Mouse (Mus musculus) mature B cell (primary cell): Measurements from ENCODE around the gene Rexo1.

Source experiments
- in situ Hi-C: fragments of 300-500 bp; cut with MboI; formaldehyde crosslinking; loops from 2 replicates; pipeline ENCODE4 v1.14.3; 2019

Gene Rexo1

GRCm38 (mm10) chr10:80584642-80585552, 23.5 kb upstream of the Rexo1 start:
- in situ Hi-C loops: loop anchor here (5.0 kb wide), 1 partner anchor 32 kb away; no protein-coding TSS in a partner anchor

GRCm38 (mm10) chr10:80584045-80584488, 22.7 kb upstream of the Rexo1 start:
- in situ Hi-C loops: loop anchor here (5.0 kb wide), 1 partner anchor 33 kb away; no protein-coding TSS in a partner anchor

DNA sequence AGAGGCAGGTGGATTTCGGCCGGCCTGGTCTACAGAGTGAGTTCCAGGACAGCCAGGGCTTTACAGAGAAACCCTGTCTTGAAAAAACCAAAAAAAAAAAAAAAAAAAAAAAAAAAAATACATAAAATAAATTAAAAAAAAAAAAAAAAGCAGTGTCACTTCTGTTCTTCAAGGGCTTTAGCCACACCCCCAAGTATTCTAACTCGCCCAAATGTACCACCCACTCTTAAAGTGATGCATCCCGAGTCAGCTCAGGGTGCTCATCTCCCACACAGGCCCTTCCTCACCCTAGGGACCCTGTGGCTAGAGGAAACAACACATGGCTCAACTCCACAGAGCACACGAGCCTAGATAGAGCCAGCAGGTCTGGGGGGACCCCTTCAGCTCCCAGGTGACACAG, 21.7 kb upstream of the Rexo1 start:
- in situ Hi-C loops: loop anchor here (5.0 kb wide), 1 partner anchor 34 kb away; no protein-coding TSS in a partner anchor

DNA sequence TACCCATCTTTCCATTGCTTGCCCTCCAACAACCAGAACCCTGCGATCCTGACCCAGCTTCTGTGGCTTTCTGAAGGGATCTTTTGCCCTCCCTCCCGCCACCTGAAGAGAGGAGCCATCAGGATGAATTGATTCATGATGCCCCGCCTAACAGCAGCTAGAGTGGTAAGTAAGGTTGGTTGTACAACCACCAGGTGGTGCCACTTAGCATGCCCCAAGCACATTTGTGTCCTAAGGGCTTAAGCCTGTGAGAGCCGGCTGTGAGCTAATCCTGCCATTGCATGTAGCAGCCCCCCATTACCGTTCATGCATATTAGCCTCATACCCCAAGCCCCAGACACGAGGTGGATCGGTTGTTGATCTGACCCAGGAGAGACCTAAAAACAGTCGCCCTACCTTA, 17.6 kb upstream of the Rexo1 start:
- in situ Hi-C loops: loop anchor here (5.0 kb wide), 1 partner anchor 103 kb away; no protein-coding TSS in a partner anchor

GRCm38 (mm10) chr10:80578131-80578750, 16.9 kb upstream of the Rexo1 start:
- in situ Hi-C loops: loop anchor here (5.0 kb wide), 1 partner anchor 104 kb away; no protein-coding TSS in a partner anchor

- in situ Hi-C loops: loop anchor here (5.0 kb wide), 1 partner anchor 105 kb away; no protein-coding TSS in a partner anchor
Observed at GRCm38 (mm10) chr10:80577195-80578130, 16.1 kb upstream of the Rexo1 start, which contains the start of gene Klf16. Klf16 (minus strand) TSS chr10:80577321.

GRCm38 (mm10) chr10:80576351-80577194, 15.2 kb upstream of the Rexo1 start:
- in situ Hi-C loops: loop anchor here (5.0 kb wide), 1 partner anchor 106 kb away; no protein-coding TSS in a partner anchor

- in situ Hi-C loops: loop anchor here (5.0 kb wide), 1 partner anchor 106 kb away; no protein-coding TSS in a partner anchor
Observed at GRCm38 (mm10) chr10:80575925-80576324, 14.6 kb upstream of the Rexo1 start.

DNA sequence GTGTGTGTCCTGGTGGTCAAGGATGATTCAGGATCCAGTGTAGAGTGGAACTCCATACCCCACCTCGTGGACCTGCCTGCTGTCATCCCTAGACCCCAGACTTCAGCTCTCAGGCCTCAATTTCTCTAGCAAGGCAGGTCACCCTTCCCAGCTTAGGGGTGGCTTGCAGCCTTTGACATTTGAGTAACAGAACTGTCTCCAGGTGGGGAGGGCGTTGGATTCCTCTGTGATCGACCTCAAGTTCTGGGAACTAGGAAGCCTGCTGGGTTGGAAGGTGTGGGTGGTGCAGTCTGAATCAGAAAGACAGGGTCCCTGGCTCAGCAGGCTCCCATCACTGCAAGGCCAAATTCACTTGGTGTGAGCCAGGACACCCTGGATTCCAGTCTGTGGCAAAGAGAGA, 13.5 kb upstream of the Rexo1 start:
- in situ Hi-C loops: loop anchor here (5.0 kb wide), 1 partner anchor 107 kb away; no protein-coding TSS in a partner anchor

GRCm38 (mm10) chr10:80573944-80574343, 12.6 kb upstream of the Rexo1 start:
- in situ Hi-C loops: no loop called here

GRCm38 (mm10) chr10:80572477-80572876, 11.1 kb upstream of the Rexo1 start:
- in situ Hi-C loops: no loop called here

GRCm38 (mm10) chr10:80570871-80571836, 9.8 kb upstream of the Rexo1 start:
- in situ Hi-C loops: no loop called here

DNA sequence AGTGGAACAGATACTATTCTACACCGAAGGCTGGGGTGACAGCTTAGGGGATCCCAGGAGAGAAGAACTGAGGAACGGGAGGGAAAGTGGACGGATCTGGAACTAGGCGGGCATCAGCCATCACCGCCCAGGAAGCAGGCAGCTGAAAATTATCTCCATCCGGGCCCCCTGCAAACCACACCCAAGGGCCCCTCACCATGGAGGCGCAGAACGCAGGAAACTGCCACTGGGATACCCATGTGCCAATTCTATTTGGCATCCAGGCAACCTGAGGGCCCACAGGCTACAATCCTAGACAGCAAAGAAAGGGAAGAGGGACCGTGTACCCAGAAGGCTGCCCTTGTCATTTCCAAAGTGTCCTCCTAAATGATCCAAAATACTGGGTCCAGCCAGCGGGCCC, 9.1 kb upstream of the Rexo1 start:
- in situ Hi-C loops: no loop called here

GRCm38 (mm10) chr10:80569664-80570066, 8.3 kb upstream of the Rexo1 start:
- in situ Hi-C loops: no loop called here

- in situ Hi-C loops: no loop called here
Observed at GRCm38 (mm10) chr10:80568876-80569275, 7.5 kb upstream of the Rexo1 start.

DNA sequence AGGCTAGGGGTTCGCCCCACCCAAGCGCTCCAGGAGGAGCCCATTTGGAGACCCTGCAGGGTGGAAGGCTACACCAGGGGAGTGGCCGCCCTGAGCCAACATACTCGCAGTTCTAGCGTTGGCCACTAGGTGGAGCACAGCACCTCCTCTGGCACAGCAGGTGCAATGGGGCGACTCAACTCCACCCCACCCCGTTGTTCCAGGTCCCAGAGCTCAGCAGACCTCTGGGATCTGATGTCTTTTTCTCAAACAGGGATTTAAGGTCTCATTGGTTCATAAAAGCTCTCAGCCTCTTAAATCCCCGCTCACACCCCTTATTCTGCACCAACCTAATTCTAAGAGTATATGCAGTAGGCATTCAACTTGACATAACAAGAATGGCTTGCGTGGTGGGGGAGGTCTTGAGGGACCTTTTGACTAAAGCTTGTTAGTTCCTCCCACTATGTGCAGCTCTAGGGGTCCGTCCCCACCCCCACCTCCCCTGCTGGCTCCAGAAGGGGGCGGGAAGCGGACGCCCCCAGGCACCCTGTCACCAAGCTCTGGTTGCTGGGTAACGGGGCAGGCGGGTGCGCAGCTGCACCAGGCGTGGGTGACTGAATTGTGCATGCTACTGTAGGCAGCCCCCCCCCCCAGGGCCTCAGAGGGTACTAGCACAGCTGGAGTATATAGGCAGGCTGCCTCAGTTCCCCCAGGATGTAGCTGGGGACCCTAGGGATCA, 5.2 kb upstream of the Rexo1 start:
- in situ Hi-C loops: no loop called here

GRCm38 (mm10) chr10:80560621-80561020, 739 bp downstream of the Rexo1 start:
- in situ Hi-C loops: no loop called here

DNA sequence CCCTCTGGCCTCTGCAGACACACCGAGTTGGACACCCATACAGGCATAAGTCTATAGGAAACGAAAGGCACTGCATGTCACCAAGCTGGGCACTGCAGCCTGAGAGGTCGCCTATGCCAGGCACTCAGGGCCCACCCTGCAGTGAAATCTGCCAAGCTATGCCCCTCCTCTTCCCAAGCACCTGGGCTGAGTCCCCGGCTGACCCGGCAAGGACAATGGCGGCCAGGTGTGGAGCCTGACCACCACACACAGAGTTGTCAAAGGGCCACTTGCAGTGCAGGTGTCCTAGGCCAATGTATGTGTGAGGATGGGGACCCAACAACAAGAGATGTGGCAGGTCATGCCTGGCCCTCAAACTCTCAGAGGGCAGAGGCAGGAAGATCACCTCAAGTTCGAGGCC, 1.9 kb downstream of the Rexo1 start:
- in situ Hi-C loops: no loop called here
